Mouse (Mus musculus): Measurements from ENCODE around the gene Tnrc18.

The Tnrc18 gene

DNA sequence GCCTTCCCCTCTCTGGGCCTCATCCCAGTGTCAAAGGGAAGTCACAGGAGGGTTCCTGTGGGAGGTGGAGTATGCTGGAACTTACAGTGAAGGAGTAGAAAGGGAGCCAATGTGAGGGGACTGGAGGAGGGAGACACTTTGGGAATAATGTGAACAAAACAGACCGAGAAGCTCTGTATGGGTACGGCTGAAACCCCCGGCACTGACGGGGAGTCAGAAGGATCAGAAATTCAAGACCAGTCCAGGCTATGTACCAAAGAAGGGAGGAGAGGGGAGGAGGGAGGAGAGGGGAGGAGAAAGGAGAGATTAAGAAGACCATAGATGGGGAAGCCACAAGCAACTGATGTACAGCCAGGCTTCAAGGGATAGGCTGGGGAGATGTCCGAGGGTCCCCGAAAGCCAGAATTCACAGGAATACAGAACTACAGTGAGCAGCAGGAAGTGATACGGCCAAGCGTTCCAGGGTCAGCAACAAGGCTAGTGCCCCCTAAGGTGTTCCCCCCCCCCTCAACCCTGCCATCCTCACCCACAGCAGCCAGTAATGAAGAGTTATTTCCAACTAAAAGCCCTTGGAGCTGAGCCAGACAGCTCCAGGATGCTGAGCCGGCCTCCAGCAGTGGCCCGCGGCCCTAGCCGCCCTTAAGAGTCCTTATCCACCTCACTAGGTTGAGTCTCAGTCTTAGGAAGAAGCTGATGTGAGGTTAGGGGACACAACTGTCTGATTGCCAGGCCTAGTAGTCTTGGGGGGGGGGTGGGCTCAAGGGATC lies 124.3 kb downstream of the Tnrc18 start:
- no peak for DNase-seq (ENCODE audit: low read depth, low spot score)

DNA sequence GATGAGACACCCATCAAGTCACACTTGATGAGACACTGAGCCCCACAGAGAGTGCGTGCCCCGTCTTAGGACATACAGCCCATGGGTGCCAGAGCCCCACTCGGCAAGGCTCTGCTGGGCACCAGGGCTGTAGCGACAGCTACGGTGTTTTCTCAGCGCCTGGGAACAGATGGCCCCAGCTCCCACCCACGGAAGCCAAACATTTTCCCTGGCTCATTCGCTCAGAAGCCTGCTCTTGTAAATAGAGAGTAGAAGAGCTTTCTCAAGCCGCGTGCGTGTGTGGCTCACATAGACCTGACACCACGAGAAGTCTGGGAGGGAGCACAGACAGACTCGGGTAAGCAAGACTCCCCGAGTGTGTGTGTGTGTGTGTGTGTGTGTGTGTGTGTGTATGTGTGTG lies 125.2 kb downstream of the Tnrc18 start, which contains the start of gene Slc29a4:
Gene Slc29a4, plus strand, starts transcription at position 265 of the 400 bp plus-strand sequence.
- DNase-seq (ENCODE audit: low read depth, low spot score), result no peak

DNA sequence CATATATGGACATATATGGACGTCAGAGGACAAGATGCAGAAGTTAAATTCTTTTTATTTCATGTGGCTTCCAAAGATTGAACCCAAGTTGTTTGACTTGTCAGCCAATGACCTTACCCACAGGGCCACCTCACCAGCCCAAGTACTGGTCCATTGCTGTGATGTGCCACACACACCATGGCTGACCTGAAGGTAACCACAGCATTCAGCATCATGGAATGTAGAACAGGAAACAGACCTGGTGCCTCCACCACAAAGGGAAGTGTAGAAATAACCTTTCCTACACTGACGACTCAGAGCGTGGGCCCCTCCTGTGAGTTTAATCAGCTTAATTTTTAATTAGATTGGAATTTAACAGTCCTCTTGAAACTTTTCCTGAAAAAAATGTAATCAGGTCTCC lies 127.1 kb downstream of the Tnrc18 start:
- no peak for DNase-seq (ENCODE audit: low read depth, low spot score)

DNA sequence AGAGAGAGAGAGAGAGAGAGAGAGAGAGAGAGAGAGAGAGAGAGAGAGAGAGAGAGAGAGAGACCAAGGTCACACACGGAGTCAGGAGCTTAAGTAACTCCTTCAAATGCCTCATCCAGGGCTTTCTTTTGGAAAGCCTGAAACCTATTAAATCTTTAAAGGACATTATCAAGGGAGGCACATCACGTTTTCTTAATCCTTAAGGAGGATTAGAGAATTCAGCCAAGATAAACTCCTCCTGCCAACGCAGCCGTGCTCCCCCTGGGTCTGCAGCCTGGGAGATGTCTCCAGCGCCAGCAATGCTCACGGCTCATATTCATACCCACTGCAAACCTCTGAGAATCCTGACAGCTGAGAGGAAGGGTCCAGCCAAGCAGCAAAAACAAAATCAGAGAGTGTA lies 128.6 kb downstream of the Tnrc18 start:
- DNase-seq (ENCODE audit: low read depth, low spot score), result no peak

DNA sequence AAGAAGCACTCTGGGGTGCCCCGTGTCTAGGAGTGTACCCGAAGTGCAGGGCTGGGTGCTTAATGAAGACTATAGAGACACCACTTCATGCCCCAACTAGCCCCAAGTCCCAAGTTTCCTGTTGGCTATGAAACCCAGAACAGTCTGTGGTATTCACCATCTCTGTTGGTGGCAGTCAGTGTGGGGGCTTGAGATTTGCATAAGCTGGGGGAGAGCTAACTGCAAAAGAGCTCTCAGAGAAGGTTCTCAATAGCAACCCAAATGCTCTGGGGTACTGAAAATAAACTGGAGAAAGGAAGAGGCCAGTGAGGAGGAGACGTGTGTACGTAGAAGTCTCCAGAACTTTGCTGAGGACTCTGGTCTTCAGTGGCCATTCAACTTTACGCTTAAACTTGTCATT lies 134.9 kb downstream of the Tnrc18 start:
- no peak for DNase-seq (ENCODE audit: low read depth, low spot score)

DNA sequence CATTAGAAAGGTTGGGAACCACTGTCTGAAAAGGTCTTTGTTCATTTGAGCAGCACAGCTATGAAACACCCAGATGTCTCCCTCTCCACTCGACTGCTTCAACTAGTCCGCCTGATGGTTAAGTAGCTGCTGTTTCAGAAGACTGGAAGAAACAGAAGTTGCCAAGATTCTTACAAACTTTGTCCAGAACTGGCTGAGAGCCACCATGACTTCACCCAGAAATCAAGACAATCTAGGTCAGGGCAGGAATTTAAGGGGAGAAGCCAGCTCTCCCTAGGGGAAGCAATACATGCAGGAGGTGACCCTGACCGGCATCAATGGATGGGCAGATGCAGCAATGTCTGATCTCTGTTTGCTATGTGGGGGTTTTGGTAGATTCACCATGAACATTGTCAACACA lies 135.6 kb downstream of the Tnrc18 start:
- no peak for DNase-seq (ENCODE audit: low read depth, low spot score)

DNA sequence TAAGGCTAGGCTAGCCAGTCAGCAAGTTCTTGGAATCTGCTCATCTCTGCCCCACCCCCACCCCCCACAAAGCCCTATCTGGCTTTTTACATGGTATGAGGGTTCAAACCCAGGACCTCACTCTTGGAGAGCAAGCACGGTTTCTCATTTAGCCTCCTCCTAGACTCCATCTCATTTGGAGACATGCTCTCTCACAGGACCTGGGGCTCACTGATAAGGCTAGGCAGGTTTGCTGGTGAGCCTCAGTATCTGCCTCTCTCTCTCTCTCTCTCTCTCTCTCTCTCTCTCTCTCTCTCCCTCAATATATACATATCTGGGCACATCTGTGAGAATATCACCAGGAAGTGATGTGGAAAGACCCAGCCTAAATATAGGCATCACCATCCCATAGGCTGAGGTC lies 138.4 kb downstream of the Tnrc18 start:
- DNase-seq (ENCODE audit: low read depth, low spot score), result no peak

DNA sequence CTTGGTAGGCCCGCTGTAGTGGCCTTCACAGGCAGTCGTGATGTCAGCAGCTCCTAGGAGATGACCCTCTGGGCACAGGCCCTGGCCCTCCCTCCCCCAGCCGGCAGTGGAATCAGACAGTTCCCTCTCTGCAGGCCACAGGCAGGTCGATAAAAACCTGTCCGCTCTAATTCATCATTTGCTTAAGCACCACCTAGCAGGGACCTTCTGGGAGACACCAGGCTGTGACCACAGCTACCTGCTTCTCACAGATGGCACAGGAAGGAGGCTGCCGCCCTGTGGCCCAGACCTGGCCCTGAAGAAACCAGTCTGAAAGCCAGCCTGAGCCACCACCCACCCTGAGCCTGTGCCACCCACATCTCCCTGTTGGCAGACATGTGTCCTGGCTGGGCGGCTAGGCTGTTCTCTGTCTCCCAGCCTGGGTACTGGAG lies 139.3 kb downstream of the Tnrc18 start:
- no peak for DNase-seq (ENCODE audit: low read depth, low spot score)
